Mouse (Mus musculus) limb, embryonic 15.5 days (tissue): ENCODE measurements around the gene Mitf. TPM values are rescaled to one million over a fixed set of nuclear protein-coding genes. Genes with fewer than 3 reads are reported as not detected.

Experiments
- ATAC-seq: fragments of 200-750 bp; cut with Nextera tagmentation; 2 replicates; pipeline ENCODE4 v1.8.0; 2017; ENCODE audit warnings: low read depth, moderate TSS enrichment; ENCODE audit not compliant: insufficient number of reproducible peaks, low FRiP score, low TSS enrichment
- H3K27ac ChIP-seq: fragments of 300-500 bp; sonication (generic); 2 replicates; pipeline ENCODE4 v1.5.1; 2015; ENCODE audit warnings: moderate library complexity, mild to moderate bottlenecking, inconsistent platforms
- H3K27me3 ChIP-seq: fragments of 300-500 bp; sonication (generic); 2 replicates; pipeline ENCODE4 v1.6.1; 2015; ENCODE audit warnings: inconsistent platforms
- H3K36me3 ChIP-seq: fragments of 300-500 bp; sonication (generic); 2 replicates; pipeline ENCODE4 v1.6.1; 2015; ENCODE audit warnings: inconsistent platforms
- H3K4me1 ChIP-seq: fragments of 300-500 bp; sonication (generic); 2 replicates; pipeline ENCODE4 v1.6.1; 2015; ENCODE audit warnings: inconsistent platforms
- H3K4me2 ChIP-seq: fragments of 300-500 bp; sonication (generic); 2 replicates; pipeline ENCODE4 v1.6.1; 2015; ENCODE audit warnings: mild to moderate bottlenecking, inconsistent platforms
- H3K4me3 ChIP-seq: fragments of 300-500 bp; sonication (generic); 2 replicates; pipeline ENCODE4 v1.5.1; 2015; ENCODE audit warnings: mild to moderate bottlenecking, inconsistent platforms
- H3K9ac ChIP-seq: fragments of 300-500 bp; sonication (generic); 2 replicates; pipeline ENCODE4 v1.6.1; 2015; ENCODE audit warnings: inconsistent platforms
- H3K9me3 ChIP-seq: fragments of 300-500 bp; sonication (generic); 2 replicates; pipeline ENCODE4 v1.6.1; 2016; ENCODE audit warnings: inconsistent platforms
- WGBS: fragments of 180-500 bp; shearing (Covaris S2); methylation state at CpG from one replicate; pipeline ENCODE4 v1.1.7; 2015; 5-methylcytosine and 5-hydroxymethylcytosine counted together
- polyA plus RNA-seq: library from polyadenylated mRNA; unstranded; fragments of >200 nt; fragmentation: Nextera tagmentation; extraction: Ambion mirVana; gene quantifications from 2 replicates; pipeline ENCODE4 v1.2.1, GENCODE M21; 2015

The Mitf gene
- polyA plus RNA-seq, 1 experiment from 2014 or later, result 2.9 TPM

DNA sequence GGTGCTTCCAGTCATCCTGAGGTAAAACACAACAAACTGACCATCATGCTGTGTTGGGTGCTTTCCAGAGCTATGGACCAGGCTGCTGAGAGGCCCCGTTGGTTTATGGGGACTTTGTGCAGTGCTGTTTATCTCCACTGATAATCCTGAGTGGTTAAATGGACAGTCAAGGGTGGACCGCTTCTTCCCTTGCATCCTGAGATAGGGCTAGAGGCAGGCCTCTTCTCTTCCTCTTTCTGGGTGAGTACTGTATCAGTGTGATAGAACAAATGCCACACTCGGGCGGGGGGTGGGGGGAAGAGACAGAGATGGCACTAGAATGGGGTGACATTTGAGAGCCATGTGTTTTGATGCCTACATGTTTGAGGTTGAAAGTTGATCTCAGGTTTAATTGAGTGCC is 81.0 kb downstream of the Mitf start:
- no peak overlapping the region for H3K4me3 ChIP-seq
- 79% methylated on average over 4 of the region's 4 CpGs for WGBS
- H3K9ac ChIP-seq, result no peak overlapping the region
- H3K4me1 ChIP-seq, result 0 out of 2 replicates have a peak, but pooled peaks cover 5% of the 10 kb centered on the region
- H3K4me2 ChIP-seq, result no peak overlapping the region
- no peaks in the 10 kb centered on the region for H3K9me3 ChIP-seq
- no peaks in the 10 kb centered on the region for H3K36me3 ChIP-seq
- H3K27me3 ChIP-seq, result no peaks in the 10 kb centered on the region
- H3K27ac ChIP-seq, result no peak overlapping the region
- no peak for ATAC-seq

- Histone ChIP-seq H3K27me3 (no peaks in the 10 kb centered on the region), H3K4me3 (no peak overlapping the region), H3K4me2 (no peak overlapping the region), H3K36me3 (no peaks in the 10 kb centered on the region), H3K27ac (no peak overlapping the region), H3K9me3 (no peaks in the 10 kb centered on the region), H3K4me1 (0 out of 2 replicates have a peak, but pooled peaks cover 2% of the 10 kb centered on the region), H3K9ac (no peak overlapping the region)
- WGBS, result 29% methylated on average over 3 of the region's 3 CpGs
- no peak for ATAC-seq
These were observed 81.7 kb downstream of the Mitf start for GRCm38 (mm10) chr6:97888596-97888995.

DNA sequence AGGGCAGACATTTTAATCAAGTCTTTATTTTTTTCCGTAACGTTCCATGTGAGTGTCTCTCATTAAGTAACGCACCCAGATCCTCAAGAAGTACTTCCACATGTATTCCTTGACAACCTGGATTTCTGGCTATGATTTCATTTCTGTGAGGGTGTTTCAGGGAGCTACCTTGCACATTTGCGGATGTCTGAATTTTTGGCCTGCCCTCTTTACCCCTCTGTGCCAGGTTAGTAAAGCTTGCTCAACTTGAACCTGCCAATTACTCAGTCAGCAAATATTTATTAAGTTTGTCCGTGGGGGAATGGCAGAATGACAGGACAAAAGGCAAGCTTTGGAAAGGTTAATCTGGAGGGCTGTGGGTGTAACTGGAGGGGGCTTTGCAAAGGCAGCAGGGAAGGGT is 86.7 kb downstream of the Mitf start:
- ATAC-seq, result no peak
- no peak overlapping the region for H3K4me2 ChIP-seq
- H3K9me3 ChIP-seq, result no peaks in the 10 kb centered on the region
- no peaks in the 10 kb centered on the region; the same call in 1 of the 2 replicates for H3K4me1 ChIP-seq
- no peaks in the 10 kb centered on the region for H3K36me3 ChIP-seq
- no peak overlapping the region for H3K4me3 ChIP-seq
- H3K27ac ChIP-seq, result no peak overlapping the region
- H3K9ac ChIP-seq, result no peak overlapping the region
- WGBS, result 40% methylated on average over 5 of the region's 5 CpGs
- H3K27me3 ChIP-seq, result no peaks in the 10 kb centered on the region

GRCm38 (mm10) chr6:97897191-97897590 is 90.3 kb downstream of the Mitf start:
- no peaks in the 10 kb centered on the region for H3K27me3 ChIP-seq
- no peak overlapping the region for H3K4me3 ChIP-seq
- no peak overlapping the region for H3K9ac ChIP-seq
- no peaks in the 10 kb centered on the region for H3K36me3 ChIP-seq
- no peaks in the 10 kb centered on the region for H3K9me3 ChIP-seq
- WGBS, result 70% methylated on average over 6 of the region's 6 CpGs
- ATAC-seq, result no peak
- no peak overlapping the region for H3K4me2 ChIP-seq
- H3K4me1 ChIP-seq, result no peaks in the 10 kb centered on the region; the same call in 1 of the 2 replicates
- 0 out of 2 replicates have a peak overlapping the region, but pooled peaks have one; percentile 27 for H3K27ac ChIP-seq

DNA sequence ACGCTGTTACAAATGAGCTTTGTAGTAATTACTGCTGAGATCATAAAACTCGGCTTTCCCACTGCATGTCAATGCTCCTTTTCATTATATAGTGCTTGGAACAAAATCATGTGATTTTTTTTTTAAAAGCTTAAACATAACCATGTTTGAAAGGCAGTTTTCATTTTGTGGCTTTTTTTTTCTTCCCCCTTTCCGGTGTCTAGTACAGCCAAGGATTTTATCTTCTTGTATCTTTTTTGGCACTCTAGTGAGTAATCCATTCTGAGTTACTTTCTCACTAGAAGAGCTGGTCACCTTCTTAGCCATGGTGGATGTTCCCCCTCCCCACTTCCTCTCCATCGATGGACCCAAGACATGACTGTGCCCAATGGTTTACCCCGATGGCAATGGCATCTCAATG is 91.2 kb downstream of the Mitf start:
- Histone ChIP-seq H3K4me2 (no peak overlapping the region), H3K4me3 (no peak overlapping the region), H3K36me3 (no peaks in the 10 kb centered on the region), H3K4me1 (no peaks in the 10 kb centered on the region; the same call in 1 of the 2 replicates), H3K27ac (no peak overlapping the region), H3K27me3 (no peaks in the 10 kb centered on the region), H3K9me3 (no peaks in the 10 kb centered on the region), H3K9ac (no peak overlapping the region)
- no peak for ATAC-seq
- WGBS, result 53% methylated on average over 5 of the region's 5 CpGs

GRCm38 (mm10) chr6:97901561-97901960 is 94.7 kb downstream of the Mitf start:
- H3K36me3 ChIP-seq, result no peaks in the 10 kb centered on the region
- H3K9me3 ChIP-seq, result no peaks in the 10 kb centered on the region
- no peak overlapping the region for H3K27ac ChIP-seq
- 49% methylated on average over 5 of the region's 5 CpGs for WGBS
- ATAC-seq, result no peak
- no peaks in the 10 kb centered on the region for H3K27me3 ChIP-seq
- H3K4me1 ChIP-seq, result no peaks in the 10 kb centered on the region; the same call in 1 of the 2 replicates
- H3K9ac ChIP-seq, result no peak overlapping the region
- H3K4me3 ChIP-seq, result no peak overlapping the region
- H3K4me2 ChIP-seq, result no peak overlapping the region

GRCm38 (mm10) chr6:97902205-97902604 is 95.4 kb downstream of the Mitf start:
- Histone ChIP-seq H3K4me1 (no peaks in the 10 kb centered on the region; the same call in 1 of the 2 replicates), H3K9ac (no peak overlapping the region), H3K4me3 (no peak overlapping the region), H3K27me3 (no peaks in the 10 kb centered on the region), H3K27ac (no peak overlapping the region), H3K36me3 (no peaks in the 10 kb centered on the region), H3K4me2 (no peak overlapping the region), H3K9me3 (no peaks in the 10 kb centered on the region)
- ATAC-seq, result no peak
- 91% methylated on average over 1 of the region's 1 CpGs for whole genome bisulfite sequencing

DNA sequence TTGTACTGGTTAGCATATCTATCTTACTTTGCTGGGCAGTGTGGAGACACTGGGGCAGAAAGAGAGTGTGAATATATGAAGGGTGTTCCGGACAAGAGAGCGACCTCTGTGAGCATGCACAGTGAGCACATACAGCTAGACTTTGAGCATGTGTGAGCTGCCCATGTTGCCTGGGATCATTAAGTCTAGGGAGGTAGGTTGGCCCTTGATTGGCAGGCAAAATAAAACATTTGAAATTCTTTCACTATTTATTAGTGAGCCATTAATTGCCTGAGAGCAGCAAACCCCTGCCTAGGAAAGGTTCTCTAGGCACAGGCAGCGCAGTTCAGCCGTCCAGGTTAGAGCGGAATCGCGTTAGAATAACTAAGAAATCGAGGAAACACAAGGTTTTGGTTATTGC is 107.9 kb downstream of the Mitf start:
- Histone ChIP-seq H3K27ac (no peak overlapping the region), H3K4me2 (no peak overlapping the region), H3K9ac (no peak overlapping the region), H3K9me3 (no peaks in the 10 kb centered on the region), H3K27me3 (no peaks in the 10 kb centered on the region), H3K4me1 (peaks cover 4% of the 10 kb centered on the region; the same call in 1 of the 2 replicates), H3K36me3 (no peaks in the 10 kb centered on the region), H3K4me3 (no peak overlapping the region)
- 69% methylated on average over 8 of the region's 8 CpGs for WGBS
- no peak for ATAC-seq

DNA sequence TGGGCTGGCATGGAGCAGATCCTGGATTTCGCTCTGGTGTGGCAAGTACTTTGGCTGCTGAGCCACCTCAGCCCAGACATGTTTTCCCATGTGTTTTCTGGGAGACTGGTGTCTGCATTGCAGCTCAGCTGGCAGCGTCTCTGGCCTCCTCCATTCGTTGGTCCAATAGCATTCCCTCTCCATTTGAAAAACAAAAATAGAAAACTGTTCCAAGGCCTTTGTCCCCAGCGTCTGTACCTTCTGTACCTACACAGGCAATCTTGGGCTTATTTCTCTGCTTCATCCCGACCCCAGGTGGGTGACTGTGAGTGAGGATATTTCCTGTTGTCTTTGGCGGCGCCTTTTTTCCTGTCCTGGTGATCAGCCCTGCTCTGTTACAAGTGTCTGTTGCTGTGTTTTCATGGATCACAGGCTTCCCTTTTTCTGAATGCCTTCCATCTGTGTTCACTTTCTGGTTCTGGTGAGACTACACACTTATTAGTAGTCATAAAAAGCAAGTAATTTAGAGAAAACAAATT is 109.6 kb downstream of the Mitf start:
- Histone ChIP-seq H3K4me3 (no peak overlapping the region), H3K4me2 (no peak overlapping the region), H3K27ac (no peak overlapping the region), H3K4me1 (peaks cover 4% of the 10 kb centered on the region; the same call in 1 of the 2 replicates), H3K9me3 (no peaks in the 10 kb centered on the region), H3K36me3 (no peaks in the 10 kb centered on the region), H3K9ac (no peak overlapping the region), H3K27me3 (no peaks in the 10 kb centered on the region)
- 58% methylated on average over 7 of the region's 7 CpGs for WGBS
- no peak for ATAC-seq

DNA sequence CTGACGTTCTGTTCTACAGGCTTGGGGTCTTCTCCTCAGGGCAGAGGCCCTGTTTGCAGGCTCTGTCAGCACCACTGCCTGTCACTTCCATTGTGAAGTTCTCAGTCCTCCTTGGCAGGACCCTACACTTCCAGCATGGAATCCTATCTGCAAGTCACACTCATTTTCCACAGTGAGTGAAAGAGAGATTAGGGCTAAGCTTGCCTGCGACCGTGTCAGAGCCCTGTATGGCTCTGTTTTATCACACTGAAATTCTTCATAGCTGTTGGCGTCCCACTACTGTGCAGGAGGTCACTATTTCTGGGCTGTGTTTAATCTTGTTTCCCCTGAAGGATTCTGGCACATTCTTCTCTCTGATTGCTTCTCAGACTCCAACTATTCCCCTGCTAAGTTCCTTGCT is 111.2 kb downstream of the Mitf start:
- Histone ChIP-seq H3K9ac (no peak overlapping the region), H3K4me2 (no peak overlapping the region), H3K36me3 (no peaks in the 10 kb centered on the region), H3K4me1 (peaks cover 4% of the 10 kb centered on the region; the same call in 1 of the 2 replicates), H3K27ac (no peak overlapping the region), H3K9me3 (no peaks in the 10 kb centered on the region), H3K4me3 (no peak overlapping the region), H3K27me3 (no peaks in the 10 kb centered on the region)
- no peak for ATAC-seq
- 52% methylated on average over 4 of the region's 4 CpGs for WGBS

DNA sequence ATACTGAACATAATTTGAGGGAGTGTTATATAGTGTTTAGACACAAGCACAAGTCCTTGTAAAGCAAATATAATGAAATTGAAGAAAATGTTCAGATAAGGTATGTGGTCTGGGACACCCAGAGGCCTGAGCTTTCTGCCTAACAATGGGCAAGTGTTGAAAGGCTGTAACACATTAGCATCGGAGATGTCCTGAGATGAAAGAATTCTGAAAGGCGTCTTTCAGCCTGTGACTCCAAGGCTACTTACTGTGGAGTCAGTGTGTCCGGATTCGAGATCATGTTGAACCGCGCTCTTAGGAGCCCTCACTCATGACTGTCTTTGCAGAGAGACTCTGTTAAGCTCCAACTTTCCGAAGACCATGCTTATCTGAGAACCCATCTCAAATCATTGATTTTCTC is 111.6 kb downstream of the Mitf start:
- no peaks in the 10 kb centered on the region for H3K9me3 ChIP-seq
- ATAC-seq, result no peak
- WGBS, result 79% methylated on average over 7 of the region's 7 CpGs
- H3K36me3 ChIP-seq, result no peaks in the 10 kb centered on the region
- H3K27ac ChIP-seq, result no peak overlapping the region
- H3K4me1 ChIP-seq, result peaks cover 4% of the 10 kb centered on the region; the same call in 1 of the 2 replicates
- no peak overlapping the region for H3K9ac ChIP-seq
- no peak overlapping the region for H3K4me2 ChIP-seq
- H3K4me3 ChIP-seq, result no peak overlapping the region
- no peaks in the 10 kb centered on the region for H3K27me3 ChIP-seq

DNA sequence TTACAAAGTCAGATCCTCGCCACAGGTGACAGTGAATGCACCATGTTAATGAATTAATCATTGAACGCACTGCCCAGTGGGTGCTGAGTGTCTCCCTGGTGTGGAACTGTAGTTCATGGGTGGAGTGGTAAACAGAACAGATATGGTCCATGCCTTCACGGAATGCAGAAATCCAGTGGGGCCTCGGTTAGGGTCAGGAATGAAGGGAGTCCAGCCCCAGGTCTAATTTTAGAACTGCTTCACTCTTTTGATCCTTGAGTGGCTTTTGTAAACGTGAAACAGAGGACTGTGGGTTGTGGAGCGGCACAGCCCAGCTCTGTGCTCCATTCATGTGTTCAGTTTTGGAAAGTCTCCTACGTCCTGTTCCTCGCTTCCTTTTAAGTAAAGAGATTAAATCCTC is 112.4 kb downstream of the Mitf start:
- H3K36me3 ChIP-seq, result no peaks in the 10 kb centered on the region
- H3K4me1 ChIP-seq, result peaks cover 4% of the 10 kb centered on the region; the same call in 1 of the 2 replicates
- H3K4me2 ChIP-seq, result no peak overlapping the region
- no peak overlapping the region for H3K9ac ChIP-seq
- WGBS, result 62% methylated on average over 8 of the region's 8 CpGs
- H3K4me3 ChIP-seq, result no peak overlapping the region
- H3K27me3 ChIP-seq, result no peaks in the 10 kb centered on the region
- no peak for ATAC-seq
- H3K9me3 ChIP-seq, result no peaks in the 10 kb centered on the region
- no peak overlapping the region for H3K27ac ChIP-seq

GRCm38 (mm10) chr6:97921591-97921990 is 114.7 kb downstream of the Mitf start:
- H3K4me1 ChIP-seq, result peaks cover 4% of the 10 kb centered on the region; the same call in 1 of the 2 replicates
- H3K9ac ChIP-seq, result no peak overlapping the region
- H3K27me3 ChIP-seq, result no peaks in the 10 kb centered on the region
- ATAC-seq, result no peak
- no peak overlapping the region for H3K4me2 ChIP-seq
- no peak overlapping the region for H3K27ac ChIP-seq
- H3K9me3 ChIP-seq, result no peaks in the 10 kb centered on the region
- H3K36me3 ChIP-seq, result no peaks in the 10 kb centered on the region
- no peak overlapping the region for H3K4me3 ChIP-seq
- 74% methylated on average over 6 of the region's 6 CpGs for WGBS
